Mouse (Mus musculus) forebrain, embryonic 15.5 days (tissue): Measurements from ENCODE around the gene Asic2. TPM values are rescaled to one million over a fixed set of nuclear protein-coding genes. Genes with fewer than 3 reads are reported as not detected.

ENCODE experiments used
- ATAC-seq: fragments of 200-750 bp; cut with Nextera tagmentation; replicated peaks from 2 replicates; pipeline ENCODE4 v1.8.0; 2017; ENCODE audit warnings: mild to moderate bottlenecking, moderate TSS enrichment, moderate library complexity
- H3K27ac ChIP-seq: fragments of 300-500 bp; sonication (generic); replicated peaks from 2 replicates; pipeline ENCODE4 v1.5.1; 2015; ENCODE audit warnings: mild to moderate bottlenecking, inconsistent platforms
- H3K27me3 ChIP-seq: fragments of 300-500 bp; sonication (generic); 2 replicates; pipeline ENCODE4 v1.6.1; 2015; ENCODE audit warnings: inconsistent platforms
- H3K36me3 ChIP-seq: fragments of 300-500 bp; sonication (generic); 2 replicates; pipeline ENCODE4 v1.6.1; 2015; ENCODE audit warnings: mild to moderate bottlenecking, inconsistent platforms
- H3K4me1 ChIP-seq: fragments of 300-500 bp; sonication (generic); 2 replicates; pipeline ENCODE4 v1.6.1; 2015; ENCODE audit warnings: inconsistent platforms
- H3K4me2 ChIP-seq: fragments of 300-500 bp; sonication (generic); replicated peaks from 2 replicates; pipeline ENCODE4 v1.6.1; 2015; ENCODE audit warnings: mild to moderate bottlenecking, inconsistent platforms
- H3K4me3 ChIP-seq: fragments of 300-500 bp; sonication (generic); 2 replicates; pipeline ENCODE4 v1.5.1; 2015; ENCODE audit warnings: mild to moderate bottlenecking, inconsistent platforms
- H3K9ac ChIP-seq: fragments of 300-500 bp; sonication (generic); replicated peaks from 2 replicates; pipeline ENCODE4 v1.6.1; 2015; ENCODE audit warnings: mild to moderate bottlenecking, inconsistent platforms
- H3K9me3 ChIP-seq: fragments of 300-500 bp; sonication (generic); 2 replicates; pipeline ENCODE4 v1.6.1; 2016; ENCODE audit warnings: inconsistent platforms
- WGBS: fragments of 180-500 bp; shearing (Covaris S2); methylation state at CpG from one replicate; pipeline ENCODE4 v1.1.7; 2015; ENCODE audit warnings: mixed read lengths; 5-methylcytosine and 5-hydroxymethylcytosine counted together
- polyA plus RNA-seq: library from polyadenylated mRNA; unstranded; fragments of >200 nt; fragmentation: Nextera tagmentation; extraction: Ambion mirVana; gene quantifications from 2 replicates; pipeline ENCODE4 v1.2.1, GENCODE M21; 2015

Asic2 gene
- polyA plus RNA-seq, 1 experiment from 2014 or later = 5.5 TPM

DNA sequence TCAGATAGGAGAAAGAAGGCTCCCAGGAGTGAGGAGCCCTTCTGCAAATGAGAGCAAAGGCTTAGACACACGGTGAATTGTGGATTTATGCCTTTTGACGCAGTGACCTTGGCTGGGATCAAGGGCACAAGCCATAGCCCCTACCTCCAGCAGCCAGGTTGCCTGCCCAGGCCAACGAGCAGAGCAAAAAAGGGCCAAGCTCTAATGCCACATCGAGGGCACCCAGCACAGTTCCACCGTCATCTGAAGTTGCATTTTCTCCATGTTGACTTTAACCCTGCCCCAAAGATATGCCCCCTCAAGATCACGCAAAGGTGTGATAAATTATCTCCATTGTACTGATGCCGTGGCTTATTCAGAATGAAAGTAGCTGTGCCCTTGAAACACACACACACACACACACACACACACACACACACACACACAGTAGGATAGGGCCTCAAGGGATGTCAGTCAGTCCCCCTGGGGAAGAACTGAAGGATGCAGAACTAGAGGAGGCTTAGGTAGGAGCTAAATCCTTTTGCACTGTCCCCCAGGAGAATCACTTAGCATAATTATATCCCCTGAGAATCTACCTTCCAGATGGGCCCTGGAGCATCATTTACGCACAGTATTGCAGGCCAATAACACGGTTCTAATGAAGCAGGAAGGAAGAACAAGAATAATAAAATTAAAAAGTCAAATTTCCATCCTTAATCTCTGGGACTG, 96.6 kb downstream of the Asic2 start:
- no peak for ATAC-seq
- no peak overlapping the region for H3K4me3 ChIP-seq
- no peak overlapping the region for H3K4me2 ChIP-seq
- H3K27ac ChIP-seq = no peak overlapping the region
- H3K36me3 ChIP-seq = no peaks in the 10 kb centered on the region
- no peak overlapping the region for H3K9ac ChIP-seq
- WGBS = 59% methylated on average over 9 of the region's 9 CpGs
- no peaks in the 10 kb centered on the region for H3K27me3 ChIP-seq
- no peaks in the 10 kb centered on the region for H3K9me3 ChIP-seq
- H3K4me1 ChIP-seq = no peaks in the 10 kb centered on the region

DNA sequence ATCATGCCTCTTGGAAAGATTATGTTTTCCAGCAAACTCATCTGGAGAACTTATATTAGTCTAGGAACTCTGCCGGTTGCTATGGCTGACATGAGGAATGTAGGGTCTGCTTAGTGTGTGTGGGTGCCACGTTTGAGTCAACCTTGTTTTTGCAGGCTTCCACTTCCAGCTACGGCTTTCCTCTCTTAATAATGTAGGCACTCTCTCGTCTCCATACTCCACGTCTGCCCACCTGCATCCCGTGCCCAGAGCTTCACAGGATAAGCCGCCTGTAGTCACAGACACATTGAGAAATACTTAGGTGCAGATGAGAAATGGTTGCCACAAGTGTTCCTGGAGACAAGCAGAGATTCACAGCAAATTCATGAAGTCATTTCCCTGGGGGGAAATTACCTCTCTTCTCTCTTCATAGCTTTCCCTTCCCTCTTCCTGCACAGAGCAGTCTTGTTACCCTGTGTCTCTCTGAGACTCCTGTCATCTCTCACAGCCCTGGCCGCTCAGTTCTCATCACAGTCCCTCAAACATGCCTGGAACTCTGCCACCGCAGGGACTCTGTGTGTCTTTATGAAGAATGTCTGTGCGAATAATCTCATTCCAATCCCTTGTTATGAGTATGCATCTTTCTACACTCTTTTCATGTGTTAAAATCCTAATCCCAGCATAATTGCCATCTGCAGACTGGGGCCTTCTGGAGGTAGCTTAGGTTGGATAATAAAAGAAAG, 102.4 kb downstream of the Asic2 start:
- H3K4me1 ChIP-seq = peaks cover 17% of the 10 kb centered on the region
- no peaks in the 10 kb centered on the region for H3K9me3 ChIP-seq
- 41% methylated on average over 10 of the region's 10 CpGs for WGBS
- no peak overlapping the region for H3K4me2 ChIP-seq
- no peak for ATAC-seq
- no peak overlapping the region for H3K9ac ChIP-seq
- no peaks in the 10 kb centered on the region for H3K27me3 ChIP-seq
- no peak overlapping the region for H3K4me3 ChIP-seq
- H3K36me3 ChIP-seq = no peaks in the 10 kb centered on the region
- no peak overlapping the region for H3K27ac ChIP-seq

DNA sequence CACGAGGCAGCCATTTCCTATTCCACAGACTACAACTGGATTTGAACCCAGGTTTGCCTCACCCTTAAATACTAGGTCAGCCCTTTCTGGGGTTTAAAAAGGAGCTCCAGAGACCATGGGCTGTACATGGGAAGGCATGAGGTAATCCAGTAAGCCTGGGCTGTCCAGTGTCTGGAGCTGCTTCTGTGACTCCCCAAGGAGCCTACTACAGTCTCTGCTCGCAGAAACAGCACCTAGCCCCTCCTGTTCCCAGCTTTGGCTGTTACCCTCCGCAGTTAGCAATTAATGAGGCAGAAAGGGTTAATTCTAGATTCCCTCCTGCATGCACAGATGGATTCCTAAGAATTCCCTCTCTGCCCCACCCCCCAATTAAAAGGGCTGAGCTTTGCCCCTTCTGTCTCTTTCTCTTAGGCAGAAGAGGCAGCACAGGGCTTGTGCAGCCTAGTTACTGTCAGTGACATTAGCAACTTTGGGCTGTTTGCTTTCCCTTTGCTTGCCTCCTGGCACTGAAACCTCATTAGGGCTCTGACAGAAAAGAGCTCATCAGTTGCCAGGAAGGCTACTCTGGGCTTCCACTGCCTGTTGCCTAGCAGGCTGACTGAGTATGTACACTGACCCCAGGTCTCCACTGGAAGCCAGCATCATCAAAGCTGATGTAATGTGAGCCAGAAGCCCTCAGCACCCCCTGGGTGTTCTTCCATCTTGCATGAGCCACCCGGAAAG, 107.8 kb downstream of the Asic2 start, which contains the start of gene 5530401A14Rik:
Gene 5530401A14Rik (plus strand): TSS at position 424 of the 723 bp plus-strand sequence.
- ATAC-seq = peak; percentile 93
- Histone ChIP-seq H3K4me3 (no peak within 1 kb of the TSS), H3K4me2 (no peak within 1 kb of the TSS), H3K9me3 (no peaks in the 10 kb centered on the region), H3K27ac (peak within 1 kb of the TSS; percentile 40; the same call in 1 of the 2 replicates), H3K9ac (no peak within 1 kb of the TSS), H3K36me3 (no peaks in the 10 kb centered on the region), H3K27me3 (no peaks in the 10 kb centered on the region), H3K4me1 (peaks cover 25% of the 10 kb centered on the region)
- 21% methylated on average over 4 of the region's 4 CpGs for WGBS

DNA sequence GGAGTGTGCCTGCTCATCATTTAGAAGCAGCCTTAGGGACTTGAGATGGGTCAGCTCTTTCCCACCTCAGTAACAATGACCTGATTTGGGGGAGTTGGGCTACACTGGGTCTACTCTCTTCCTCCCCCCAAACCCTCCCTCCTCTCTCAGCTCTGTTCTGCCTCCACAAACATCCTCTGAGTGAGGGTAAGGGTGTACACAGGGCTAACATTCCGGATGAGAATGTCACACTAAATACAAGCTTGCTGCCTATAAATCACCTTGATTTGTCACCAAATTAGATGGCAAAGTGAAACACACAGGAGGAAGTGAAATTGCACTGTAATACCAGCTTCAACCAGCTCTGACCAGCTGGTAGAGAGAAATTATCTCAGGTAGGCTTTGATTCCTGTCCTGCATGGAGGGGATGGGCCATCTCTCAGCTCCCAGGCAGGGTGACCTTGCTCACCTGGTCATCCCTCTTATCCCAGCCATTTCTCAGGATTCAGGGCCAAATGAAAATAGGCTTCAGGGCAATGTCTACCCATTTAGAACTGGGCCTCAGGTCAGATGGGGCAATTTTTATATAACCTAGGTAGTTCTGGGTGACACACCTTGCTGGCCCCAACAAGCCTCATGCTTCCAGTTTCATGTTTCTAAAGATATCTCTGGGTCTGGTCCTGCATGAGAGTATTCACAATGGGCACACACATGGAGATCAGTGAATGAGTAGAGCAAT, 120.3 kb downstream of the Asic2 start:
- Histone ChIP-seq H3K4me1 (peaks cover 14% of the 10 kb centered on the region; the same call in 1 of the 2 replicates), H3K4me3 (no peak overlapping the region), H3K9me3 (no peaks in the 10 kb centered on the region), H3K36me3 (no peaks in the 10 kb centered on the region), H3K27me3 (no peaks in the 10 kb centered on the region), H3K4me2 (no peak overlapping the region), H3K9ac (no peak overlapping the region), H3K27ac (no peak overlapping the region)
- ATAC-seq = no peak
- 90% methylated on average over 1 of the region's 1 CpGs for WGBS

DNA sequence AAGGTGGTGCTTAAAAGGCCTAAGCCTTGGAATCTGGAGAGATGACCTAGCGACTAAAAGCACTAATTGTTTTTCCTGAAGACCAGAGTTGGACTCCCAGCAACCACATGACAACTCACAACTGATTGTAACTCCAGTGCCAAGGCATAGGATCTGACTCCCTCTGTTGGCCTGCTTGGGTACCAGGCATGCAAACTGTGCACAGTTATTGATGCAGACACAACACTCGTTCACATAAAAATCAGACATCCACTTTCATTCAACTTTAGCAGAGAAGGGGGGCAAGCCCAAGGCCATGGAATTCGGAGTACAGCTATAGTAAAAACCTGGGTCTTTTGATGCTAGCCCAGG, 122.6 kb downstream of the Asic2 start:
- Histone ChIP-seq H3K4me3 (no peak overlapping the region), H3K4me2 (no peak overlapping the region), H3K9ac (no peak overlapping the region), H3K27ac (no peak overlapping the region), H3K36me3 (no peaks in the 10 kb centered on the region), H3K9me3 (no peaks in the 10 kb centered on the region), H3K4me1 (peaks cover 13% of the 10 kb centered on the region; the same call in 1 of the 2 replicates), H3K27me3 (no peaks in the 10 kb centered on the region)
- WGBS = 62% methylated on average over 3 of the region's 3 CpGs
- ATAC-seq = no peak

DNA sequence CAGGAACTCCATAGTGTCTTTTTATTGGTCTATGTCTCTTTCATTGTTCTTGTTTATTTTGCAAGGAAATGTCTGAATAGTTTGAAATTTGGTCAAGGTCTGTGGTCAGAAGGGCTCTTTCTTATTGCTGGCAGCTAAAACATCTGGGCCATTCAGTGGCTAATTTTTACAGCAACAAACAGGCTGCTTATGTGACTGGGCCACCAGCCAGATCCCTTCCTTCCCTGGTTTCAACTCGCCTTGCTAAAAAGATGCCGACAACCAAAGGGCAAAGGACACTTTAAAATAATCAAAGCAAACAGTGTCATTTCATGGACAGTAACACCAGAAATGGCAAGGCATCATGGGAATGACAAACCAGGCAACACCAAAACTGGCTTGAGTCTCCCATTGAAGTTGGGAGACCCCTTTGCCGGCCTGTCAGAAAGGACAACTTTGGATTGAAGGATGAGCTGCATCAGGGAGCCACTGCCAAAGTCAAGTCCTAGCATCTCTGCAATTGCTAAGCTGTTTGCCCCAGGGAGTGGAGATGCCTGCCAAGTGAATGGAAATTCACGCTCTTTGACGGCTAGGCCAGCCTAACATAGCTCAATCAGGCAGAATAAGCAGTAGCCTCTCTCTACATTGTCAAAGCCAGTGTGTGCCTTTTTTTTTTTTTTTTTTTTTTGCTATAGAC, 123.1 kb downstream of the Asic2 start:
- no peak overlapping the region for H3K9ac ChIP-seq
- H3K4me3 ChIP-seq = no peak overlapping the region
- no peaks in the 10 kb centered on the region for H3K36me3 ChIP-seq
- H3K27ac ChIP-seq = no peak overlapping the region
- no peak overlapping the region for H3K4me2 ChIP-seq
- no peaks in the 10 kb centered on the region for H3K9me3 ChIP-seq
- WGBS = 40% methylated on average over 5 of the region's 5 CpGs
- 0 out of 2 replicates have a peak, but pooled peaks cover 9% of the 10 kb centered on the region for H3K4me1 ChIP-seq
- no peaks in the 10 kb centered on the region for H3K27me3 ChIP-seq
- ATAC-seq = no peak

DNA sequence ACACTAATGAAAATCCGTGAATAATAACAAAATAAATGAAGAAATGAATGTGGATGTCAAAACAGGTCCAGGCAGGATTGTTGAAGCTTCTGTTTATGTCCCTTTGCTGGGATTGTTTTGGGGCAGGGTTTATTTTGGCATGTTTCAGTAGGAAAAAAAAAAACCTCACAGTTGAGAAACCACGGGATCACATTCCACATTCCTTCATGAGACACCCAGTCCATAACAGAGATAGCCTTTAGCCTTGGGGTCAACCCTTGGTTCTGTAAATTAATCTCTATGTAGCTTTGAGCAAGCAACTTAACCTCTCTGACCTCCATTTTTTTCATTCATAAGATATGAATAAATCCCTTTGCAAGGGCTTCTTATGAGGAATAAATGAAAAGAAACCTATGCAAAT, 127.3 kb downstream of the Asic2 start:
- H3K27ac ChIP-seq = no peak overlapping the region
- H3K4me1 ChIP-seq = 0 out of 2 replicates have a peak, but pooled peaks cover 9% of the 10 kb centered on the region
- H3K4me3 ChIP-seq = no peak overlapping the region
- ATAC-seq = no peak
- no peak overlapping the region for H3K4me2 ChIP-seq
- H3K27me3 ChIP-seq = no peaks in the 10 kb centered on the region
- no peaks in the 10 kb centered on the region for H3K9me3 ChIP-seq
- WGBS = 67% methylated on average over 2 of the region's 2 CpGs
- no peaks in the 10 kb centered on the region for H3K36me3 ChIP-seq
- H3K9ac ChIP-seq = no peak overlapping the region

DNA sequence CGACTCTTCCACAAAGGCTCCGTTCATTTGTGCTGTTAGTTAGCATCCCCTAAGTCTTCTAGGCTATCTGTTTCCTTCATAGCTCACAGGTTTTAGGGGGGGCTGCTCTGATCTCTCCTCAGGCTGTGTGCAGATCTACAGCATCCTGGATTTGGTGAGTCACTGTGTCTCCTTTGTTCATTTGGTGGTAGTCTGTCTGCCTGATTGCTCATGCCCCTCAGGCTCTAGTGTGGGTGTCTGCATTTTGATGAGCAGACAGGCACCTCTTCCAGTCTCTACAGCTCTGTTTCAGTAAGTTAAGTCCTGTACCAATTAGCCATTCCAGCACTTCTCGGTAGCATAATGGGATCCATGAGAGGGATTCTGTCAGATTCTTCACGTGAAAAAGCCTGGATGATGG, 129.8 kb downstream of the Asic2 start:
- 45% methylated on average over 4 of the region's 4 CpGs for whole genome bisulfite sequencing
- no peak overlapping the region for H3K9ac ChIP-seq
- H3K4me3 ChIP-seq = no peak overlapping the region
- no peaks in the 10 kb centered on the region for H3K9me3 ChIP-seq
- ATAC-seq = no peak
- H3K27me3 ChIP-seq = no peaks in the 10 kb centered on the region
- no peak overlapping the region for H3K4me2 ChIP-seq
- H3K27ac ChIP-seq = no peak overlapping the region
- no peaks in the 10 kb centered on the region for H3K4me1 ChIP-seq
- H3K36me3 ChIP-seq = no peaks in the 10 kb centered on the region

DNA sequence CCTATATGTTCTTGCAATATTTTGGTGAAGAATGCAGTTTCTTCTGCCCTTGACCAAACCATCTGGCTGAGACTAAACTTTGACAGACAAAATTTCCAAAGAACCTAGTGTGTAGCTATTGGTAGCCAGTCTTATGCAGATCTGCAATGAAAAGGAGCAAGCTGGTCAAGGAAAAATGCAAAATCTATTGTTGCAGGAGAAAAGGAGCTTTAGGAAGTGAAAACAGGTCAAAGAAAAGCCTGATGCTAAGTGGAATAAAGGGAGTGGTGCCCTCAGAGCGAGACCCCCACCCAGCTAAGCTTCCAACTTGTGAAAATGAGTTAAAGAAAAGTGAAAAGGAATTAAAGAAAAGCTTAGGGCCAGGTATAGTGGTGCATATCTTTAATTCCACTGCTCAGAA, 135.9 kb downstream of the Asic2 start:
- ATAC-seq = no peak
- Histone ChIP-seq H3K9ac (no peak overlapping the region), H3K27ac (no peak overlapping the region), H3K27me3 (no peaks in the 10 kb centered on the region), H3K4me1 (no peaks in the 10 kb centered on the region), H3K9me3 (no peaks in the 10 kb centered on the region), H3K4me3 (no peak overlapping the region), H3K4me2 (no peak overlapping the region), H3K36me3 (no peaks in the 10 kb centered on the region)
- WGBS = 26% methylated on average over 1 of the region's 1 CpGs

DNA sequence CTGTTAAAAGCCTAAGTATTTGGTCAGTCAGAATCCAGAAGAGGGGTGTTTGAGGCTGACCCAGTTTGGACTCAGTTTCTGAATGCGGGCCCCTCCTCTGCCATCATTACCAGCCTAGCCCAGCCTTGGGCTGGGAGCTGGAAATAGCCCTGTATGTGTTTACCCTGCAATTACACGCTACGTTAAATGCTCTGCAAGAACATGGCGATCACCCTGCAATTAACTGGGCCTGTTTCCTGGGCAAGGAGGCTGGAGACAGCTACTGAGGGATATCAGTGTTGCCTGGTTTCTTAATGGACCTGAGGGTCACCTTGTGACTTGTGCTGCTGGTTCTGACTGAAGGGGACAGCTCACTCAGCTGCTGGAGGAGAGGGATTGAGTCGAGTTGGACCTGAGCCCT, 151.7 kb downstream of the Asic2 start:
- no peak overlapping the region for H3K27ac ChIP-seq
- no peaks in the 10 kb centered on the region for H3K27me3 ChIP-seq
- ATAC-seq = no peak
- 0 out of 2 replicates have a peak, but pooled peaks cover 3% of the 10 kb centered on the region for H3K4me1 ChIP-seq
- WGBS = 47% methylated on average over 5 of the region's 5 CpGs
- no peaks in the 10 kb centered on the region for H3K36me3 ChIP-seq
- H3K4me3 ChIP-seq = no peak overlapping the region
- H3K4me2 ChIP-seq = no peak overlapping the region
- H3K9me3 ChIP-seq = no peaks in the 10 kb centered on the region
- H3K9ac ChIP-seq = no peak overlapping the region

DNA sequence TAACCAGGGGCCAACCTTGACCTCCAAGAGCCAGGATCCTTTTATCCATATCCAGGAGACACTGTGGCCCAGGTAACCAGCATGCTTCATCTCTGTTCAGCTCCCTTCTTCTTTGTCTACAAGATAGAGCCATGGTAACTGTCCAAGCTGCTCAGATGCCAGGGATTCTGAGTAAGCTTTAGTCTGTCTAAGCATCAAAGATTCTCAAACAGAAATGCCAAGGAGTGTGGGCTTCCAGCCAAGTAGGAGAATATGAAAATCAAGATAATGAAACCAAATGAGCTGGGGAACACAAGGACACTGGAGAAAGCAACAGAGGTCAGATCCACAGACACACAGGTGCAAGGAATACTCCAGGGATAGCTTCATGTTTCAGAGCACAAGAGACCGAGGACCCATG, 153.4 kb downstream of the Asic2 start:
- WGBS = 90% methylated on average over 1 of the region's 1 CpGs
- H3K9me3 ChIP-seq = no peaks in the 10 kb centered on the region
- ATAC-seq = no peak

More for the DNA sequence above, 153.4 kb downstream of the Asic2 start:
- Histone ChIP-seq H3K27me3 (no peaks in the 10 kb centered on the region), H3K27ac (no peak overlapping the region), H3K9ac (no peak overlapping the region), H3K4me2 (no peak overlapping the region), H3K4me1 (0 out of 2 replicates have a peak, but pooled peaks cover 3% of the 10 kb centered on the region), H3K4me3 (no peak overlapping the region), H3K36me3 (no peaks in the 10 kb centered on the region)
